Mouse (Mus musculus): Measurements from ENCODE around the gene Wfdc1. TPM values are rescaled to one million over a fixed set of nuclear protein-coding genes. Genes with fewer than 3 reads are reported as not detected.

The Wfdc1 gene
- total and polyA plus RNA-seq, 3 experiments, result not detected

DNA sequence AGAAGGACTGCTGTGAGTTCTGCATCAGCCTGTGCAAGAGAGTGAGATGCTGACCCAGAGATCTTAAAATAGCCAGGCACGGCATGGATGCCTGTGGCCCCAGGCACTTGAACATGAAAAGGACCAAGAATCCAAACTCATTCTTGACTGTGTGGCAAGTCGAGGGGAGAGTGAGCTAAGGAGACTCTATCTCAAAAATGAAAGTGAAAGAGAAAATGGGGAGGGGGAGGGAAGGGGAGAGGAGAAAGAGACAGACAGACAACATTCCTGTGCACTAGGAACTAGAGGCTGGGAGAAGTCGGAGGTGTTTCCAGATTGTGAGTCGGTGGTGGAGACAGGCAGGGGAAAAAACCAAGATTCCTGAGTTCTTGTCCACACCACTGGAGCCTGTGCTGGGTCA, 57.5 kb downstream of the Wfdc1 start:
- TF ChIP-seq MAX (IDR thresholded peaks at IDR 0.05; ENCODE audit: low read length) (no peak), POLR2AphosphoS2 (IDR thresholded peaks at IDR 0.05; ENCODE audit: low read length) (no peak), USF1 (IDR thresholded peaks at IDR 0.05; ENCODE audit: low read depth, low read length) (no peak), MAZ (IDR thresholded peaks at IDR 0.05; ENCODE audit: low read depth, low read length) (no peak), ETS1 (IDR thresholded peaks at IDR 0.05; ENCODE audit: low read depth, low read length) (no peak), SIN3A (IDR thresholded peaks at IDR 0.05; ENCODE audit: low read length) (no peak), JUND (IDR thresholded peaks at IDR 0.05; ENCODE audit: low read depth, low read length) (no peak), CHD1 (IDR thresholded peaks at IDR 0.05; ENCODE audit: low read depth, low read length) (no peak), USF2 (IDR thresholded peaks at IDR 0.05; ENCODE audit: borderline replicate concordance in 1 of 2, insufficient read depth in 1 of 2, low read depth in 1 of 2, low read length in 2 of 2) (no peak), POLR2A (IDR thresholded peaks at IDR 0.05; ENCODE audit: control insufficient read depth in 1 of 2, insufficient read depth in 1 of 2, low read depth in 1 of 2, low read length in 2 of 2, poor library complexity in 1 of 2) (no peak)
- Histone ChIP-seq H3K79me2 (ENCODE audit: control insufficient read depth, insufficient read depth, low read length, poor library complexity) (no peaks in the 10 kb centered on the region), H3K27ac (ENCODE audit: control insufficient read depth, low read depth, low read length) (no peak overlapping the region), H3K36me3 (ENCODE audit: control insufficient read depth in 1 of 2, insufficient read depth in 2 of 2, low read length in 2 of 2) (peaks cover 0 to 11% of the 10 kb centered on the region in 2 experiments; a peak in 2 of 4 replicates), H3K9ac (ENCODE audit: control insufficient read depth, low read depth, low read length, poor library complexity, severe bottlenecking) (no peak overlapping the region), H3K27me3 (ENCODE audit: control insufficient read depth in 1 of 2, insufficient read depth in 2 of 2, low read length in 2 of 2) (no peaks in the 10 kb centered on the region; a peak in 1 of 4 replicates), H3K9me3 (replicated peaks; ENCODE audit: insufficient read depth, low read length) (no peaks in the 10 kb centered on the region), H3K4me3 (ENCODE audit: control insufficient read depth in 1 of 2, insufficient read depth in 1 of 2, low read depth in 2 of 2, low read length in 2 of 2) (no peak overlapping the region), H3K4me1 (ENCODE audit: control insufficient read depth in 1 of 2, insufficient read depth in 2 of 2, low read length in 2 of 2) (peaks cover 9 to 26% of the 10 kb centered on the region in 2 experiments)
- no peak for DNase-seq (ENCODE audit: low read depth, low spot score)

DNA sequence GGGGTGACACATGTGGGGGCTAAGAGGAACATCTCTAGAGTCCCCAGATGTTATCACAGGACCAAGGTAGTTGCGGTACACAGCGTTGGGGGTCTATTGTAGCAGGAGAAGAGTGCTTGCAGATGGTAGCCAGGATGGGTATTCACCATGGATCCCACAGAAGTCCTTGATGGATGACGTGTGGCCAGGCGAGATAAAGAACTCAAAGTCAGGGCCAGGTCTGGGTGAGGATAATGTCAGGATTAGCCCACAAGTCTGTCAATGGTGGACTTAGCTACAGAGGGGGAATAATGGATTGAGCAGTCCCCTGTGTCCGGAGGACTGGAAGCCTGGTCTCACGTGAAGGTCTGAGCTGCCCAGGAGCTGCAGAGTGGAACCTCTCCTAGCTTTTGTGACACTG, 58.4 kb downstream of the Wfdc1 start:
- Histone ChIP-seq H3K9me3 (replicated peaks; ENCODE audit: insufficient read depth, low read length) (no peaks in the 10 kb centered on the region), H3K79me2 (ENCODE audit: control insufficient read depth, insufficient read depth, low read length, poor library complexity) (no peaks in the 10 kb centered on the region), H3K4me1 (ENCODE audit: control insufficient read depth in 1 of 2, insufficient read depth in 2 of 2, low read length in 2 of 2) (peaks cover 9 to 22% of the 10 kb centered on the region in 2 experiments), H3K4me3 (ENCODE audit: control insufficient read depth in 1 of 2, insufficient read depth in 1 of 2, low read depth in 2 of 2, low read length in 2 of 2) (no peak overlapping the region), H3K27ac (ENCODE audit: control insufficient read depth, low read depth, low read length) (no peak overlapping the region), H3K36me3 (ENCODE audit: control insufficient read depth in 1 of 2, insufficient read depth in 2 of 2, low read length in 2 of 2) (peaks cover 0 to 11% of the 10 kb centered on the region in 2 experiments; a peak in 2 of 4 replicates), H3K27me3 (ENCODE audit: control insufficient read depth in 1 of 2, insufficient read depth in 2 of 2, low read length in 2 of 2) (no peaks in the 10 kb centered on the region), H3K9ac (ENCODE audit: control insufficient read depth, low read depth, low read length, poor library complexity, severe bottlenecking) (no peak overlapping the region)
- no peak for DNase-seq (ENCODE audit: low read depth, low spot score)
- TF ChIP-seq E2F4 (IDR thresholded peaks at IDR 0.05; ENCODE audit: borderline replicate concordance, low read depth, low read length), result no peak
- no peak for TF ChIP-seq MAX (IDR thresholded peaks at IDR 0.05; ENCODE audit: low read length)
- no peak for TF ChIP-seq GATA1 (IDR thresholded peaks at IDR 0.05; ENCODE audit: low read depth, low read length)
- TF ChIP-seq JUND (IDR thresholded peaks at IDR 0.05; ENCODE audit: low read depth, low read length), result no peak
- no peak for TF ChIP-seq MEF2A (IDR thresholded peaks at IDR 0.05; ENCODE audit: extremely low read depth, insufficient replicate concordance, low read depth, low read length, poor library complexity, severe bottlenecking)
- no peak for TF ChIP-seq GABPA (IDR thresholded peaks at IDR 0.05; ENCODE audit: low read depth, low read length)
- no peak for TF ChIP-seq TBP (IDR thresholded peaks at IDR 0.05; ENCODE audit: low read depth, low read length)
- TF ChIP-seq NRF1 (IDR thresholded peaks at IDR 0.05; ENCODE audit: insufficient read depth, low read depth, low read length, poor library complexity, severe bottlenecking), result no peak
- TF ChIP-seq HCFC1 (IDR thresholded peaks at IDR 0.05; ENCODE audit: low read depth, low read length), result no peak

Measured in MEL (cell line).